Mouse (Mus musculus) heart, embryonic 11.5 days (tissue): ENCODE results near the gene Tpk1. TPM values are rescaled to one million over a fixed set of nuclear protein-coding genes. Genes with fewer than 3 reads are reported as not detected.
"Not testable (repeated sequence)": the region's sequence is repeated elsewhere in the genome, so short reads cannot be mapped to it uniquely, and the experiment has no call there.

Experiments
- ATAC-seq: fragments of 200-750 bp; cut with Nextera tagmentation; replicated peaks from 2 replicates; pipeline ENCODE4 v1.8.0; 2017; ENCODE audit warnings: moderate library complexity; ENCODE audit not compliant: insufficient number of reproducible peaks, low FRiP score, low TSS enrichment
- H3K27ac ChIP-seq: fragments of 300-500 bp; sonication (generic); 2 replicates; pipeline ENCODE4 v1.5.1; 2014; ENCODE audit warnings: mild to moderate bottlenecking, low read depth, low read length
- H3K27me3 ChIP-seq: fragments of 300-500 bp; sonication (generic); 2 replicates; pipeline ENCODE4 v1.6.1; 2014; ENCODE audit warnings: mild to moderate bottlenecking, low read length, mixed read lengths; ENCODE audit not compliant: control insufficient read depth, insufficient read depth
- H3K36me3 ChIP-seq: fragments of 300-500 bp; sonication (generic); 2 replicates; pipeline ENCODE4 v1.6.1; 2014; ENCODE audit warnings: mild to moderate bottlenecking, low read length, moderate library complexity, mixed read lengths; ENCODE audit not compliant: control insufficient read depth, insufficient read depth
- H3K4me1 ChIP-seq: fragments of 300-500 bp; sonication (generic); 2 replicates; pipeline ENCODE4 v1.6.1; 2014; ENCODE audit warnings: low read length; ENCODE audit not compliant: control insufficient read depth, insufficient read depth
- H3K4me2 ChIP-seq: fragments of 300-500 bp; sonication (generic); 2 replicates; pipeline ENCODE4 v1.6.1; 2014; ENCODE audit warnings: mild to moderate bottlenecking, moderate library complexity
- H3K4me3 ChIP-seq: fragments of 300-500 bp; sonication (generic); 2 replicates; pipeline ENCODE4 v1.5.1; 2014; ENCODE audit warnings: low read depth, low read length
- H3K9ac ChIP-seq: fragments of 300-500 bp; sonication (generic); 2 replicates; pipeline ENCODE4 v1.6.1; 2014; ENCODE audit warnings: mild to moderate bottlenecking, low read depth, low read length, moderate library complexity
- H3K9me3 ChIP-seq: fragments of 300-500 bp; sonication (generic); replicated peaks from 2 replicates; pipeline ENCODE4 v1.6.1; 2016; ENCODE audit warnings: low read length; ENCODE audit not compliant: control insufficient read depth
- WGBS: fragments of 180-500 bp; shearing (Covaris S2); extraction: QIAGEN DNeasy Blood & Tissue Kit; methylation state at CpG from one replicate; pipeline ENCODE4 v1.1.7; 2014; ENCODE audit not compliant: insufficient replicate concordance; 5-methylcytosine and 5-hydroxymethylcytosine counted together
- polyA plus RNA-seq: library from polyadenylated mRNA; unstranded; fragments of >200 nt; fragmentation: Nextera tagmentation; extraction: Ambion mirVana; gene quantifications from 2 replicates; pipeline ENCODE4 v1.2.1, GENCODE M21; 2014

Tpk1 gene
- polyA plus RNA-seq, 1 experiment from 2014 or later, result 7.1 TPM

- peaks cover 3% of the 10 kb centered on the region; the same call in 1 of the 2 replicates for H3K4me1 ChIP-seq
- no peak overlapping the region for H3K4me2 ChIP-seq
- ATAC-seq, result no peak
- no peaks in the 10 kb centered on the region for H3K36me3 ChIP-seq
- H3K9ac ChIP-seq, result no peak overlapping the region
- H3K9me3 ChIP-seq, result no peaks in the 10 kb centered on the region
- WGBS, result 38% methylated on average over 2 of the region's 2 CpGs
- no peak overlapping the region for H3K4me3 ChIP-seq
- no peak overlapping the region for H3K27ac ChIP-seq
- no peaks in the 10 kb centered on the region for H3K27me3 ChIP-seq
Observed at GRCm38 (mm10) chr6:43525028-43525427, 141.1 kb downstream of the Tpk1 start.

- WGBS, result 56% methylated on average over 1 of the region's 1 CpGs
- Histone ChIP-seq H3K36me3 (no peaks in the 10 kb centered on the region), H3K4me3 (no peak overlapping the region), H3K27ac (no peak overlapping the region), H3K9me3 (no peaks in the 10 kb centered on the region), H3K4me1 (peaks cover 3% of the 10 kb centered on the region; the same call in 1 of the 2 replicates), H3K27me3 (no peaks in the 10 kb centered on the region), H3K9ac (no peak overlapping the region), H3K4me2 (no peak overlapping the region)
- no peak for ATAC-seq
Observed at GRCm38 (mm10) chr6:43522046-43522445, 144.0 kb downstream of the Tpk1 start.

- Histone ChIP-seq H3K27ac (no peak overlapping the region), H3K4me3 (no peak overlapping the region), H3K9ac (no peak overlapping the region), H3K36me3 (no peaks in the 10 kb centered on the region), H3K4me1 (peaks cover 1% of the 10 kb centered on the region; the same call in 1 of the 2 replicates), H3K4me2 (no peak overlapping the region), H3K9me3 (no peaks in the 10 kb centered on the region), H3K27me3 (no peaks in the 10 kb centered on the region)
- WGBS, result 45% methylated on average over 2 of the region's 2 CpGs
- no peak for ATAC-seq
Observed at GRCm38 (mm10) chr6:43520218-43520617, 145.9 kb downstream of the Tpk1 start.

DNA sequence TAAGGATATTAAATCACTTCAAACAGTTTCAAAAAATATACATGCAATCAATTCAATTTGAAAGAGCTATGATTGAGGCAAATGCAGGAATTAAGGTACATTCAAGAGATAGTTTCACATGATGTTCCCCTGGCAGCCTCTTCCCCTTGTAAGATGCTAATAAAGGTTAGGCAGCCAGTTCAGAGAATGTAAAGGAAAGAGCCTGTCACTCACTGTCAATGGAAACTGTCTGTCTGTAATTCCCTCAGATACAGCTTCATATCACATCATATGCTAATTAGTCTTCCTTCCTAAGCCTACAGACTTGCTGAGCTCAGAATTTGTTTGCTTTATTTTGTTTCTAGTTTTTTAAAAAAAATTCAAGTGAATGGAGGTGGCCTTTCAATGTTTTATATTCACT is 147.7 kb downstream of the Tpk1 start:
- no peak overlapping the region for H3K4me3 ChIP-seq
- no peaks in the 10 kb centered on the region for H3K36me3 ChIP-seq
- H3K9ac ChIP-seq, result no peak overlapping the region
- no peaks in the 10 kb centered on the region for H3K9me3 ChIP-seq
- H3K4me2 ChIP-seq, result no peak overlapping the region
- H3K27ac ChIP-seq, result no peak overlapping the region
- no peaks in the 10 kb centered on the region for H3K4me1 ChIP-seq
- no peak for ATAC-seq
- H3K27me3 ChIP-seq, result no peaks in the 10 kb centered on the region

DNA sequence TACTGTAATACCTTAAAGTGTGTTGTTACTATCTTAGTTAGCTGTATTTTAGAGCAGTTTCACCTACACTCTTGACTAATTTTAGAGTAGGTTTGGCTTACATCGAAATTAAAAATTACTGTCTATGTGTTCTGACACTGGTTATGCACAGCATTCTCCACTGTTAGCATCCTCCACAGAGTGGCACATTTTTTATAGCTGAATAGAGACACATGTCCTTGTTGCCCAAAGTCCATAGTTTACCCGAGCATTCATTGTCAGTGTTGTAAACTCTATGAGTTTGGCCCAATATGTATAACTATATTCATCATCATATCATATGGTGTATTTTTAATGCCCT is 148.8 kb downstream of the Tpk1 start:
- ATAC-seq, result no peak
- Histone ChIP-seq H3K4me3 (no peak overlapping the region), H3K27ac (no peak overlapping the region), H3K4me2 (no peak overlapping the region), H3K9me3 (no peaks in the 10 kb centered on the region), H3K36me3 (no peaks in the 10 kb centered on the region), H3K9ac (no peak overlapping the region), H3K4me1 (no peaks in the 10 kb centered on the region), H3K27me3 (no peaks in the 10 kb centered on the region)
- WGBS, result 72% methylated on average over 2 of the region's 2 CpGs

DNA sequence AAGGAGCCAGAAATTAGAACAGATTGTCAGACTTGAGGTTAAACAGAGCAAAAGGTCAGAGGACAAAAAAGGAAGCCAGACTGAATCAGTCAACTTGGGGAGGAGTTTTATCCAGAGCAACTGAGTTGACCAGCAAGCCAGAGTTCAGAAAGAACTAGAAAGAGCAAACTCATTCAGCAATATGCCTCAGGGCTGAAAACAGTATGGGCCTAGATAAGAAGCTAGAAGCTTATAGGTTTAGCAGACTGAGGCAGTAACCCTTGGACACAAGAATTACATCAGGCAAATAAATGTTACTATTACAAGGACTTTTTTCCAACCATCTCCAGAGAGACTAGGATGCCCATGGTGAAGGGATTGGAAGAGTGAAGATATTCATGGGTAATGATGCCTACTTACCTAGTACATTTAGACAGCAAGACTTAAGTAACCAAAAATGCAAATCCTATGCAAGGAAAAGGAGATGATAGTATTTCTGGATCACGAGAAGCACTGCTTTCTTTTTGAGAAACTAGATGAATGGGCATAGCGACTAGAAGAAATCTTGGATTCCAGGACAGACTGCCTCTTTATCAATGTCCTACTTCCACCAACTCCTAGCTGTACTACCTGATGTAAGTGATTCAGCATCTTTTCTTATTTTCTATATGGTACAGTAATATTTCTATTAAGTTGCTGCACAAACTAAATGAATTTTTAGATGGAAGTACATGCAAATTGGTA is 149.3 kb downstream of the Tpk1 start:
- 88% methylated on average over 2 of the region's 2 CpGs for WGBS
- Histone ChIP-seq H3K4me2 (no peak overlapping the region), H3K36me3 (no peaks in the 10 kb centered on the region), H3K9me3 (no peaks in the 10 kb centered on the region), H3K27ac (no peak overlapping the region), H3K27me3 (no peaks in the 10 kb centered on the region), H3K4me3 (no peak overlapping the region), H3K4me1 (no peaks in the 10 kb centered on the region), H3K9ac (no peak overlapping the region)
- ATAC-seq, result no peak

DNA sequence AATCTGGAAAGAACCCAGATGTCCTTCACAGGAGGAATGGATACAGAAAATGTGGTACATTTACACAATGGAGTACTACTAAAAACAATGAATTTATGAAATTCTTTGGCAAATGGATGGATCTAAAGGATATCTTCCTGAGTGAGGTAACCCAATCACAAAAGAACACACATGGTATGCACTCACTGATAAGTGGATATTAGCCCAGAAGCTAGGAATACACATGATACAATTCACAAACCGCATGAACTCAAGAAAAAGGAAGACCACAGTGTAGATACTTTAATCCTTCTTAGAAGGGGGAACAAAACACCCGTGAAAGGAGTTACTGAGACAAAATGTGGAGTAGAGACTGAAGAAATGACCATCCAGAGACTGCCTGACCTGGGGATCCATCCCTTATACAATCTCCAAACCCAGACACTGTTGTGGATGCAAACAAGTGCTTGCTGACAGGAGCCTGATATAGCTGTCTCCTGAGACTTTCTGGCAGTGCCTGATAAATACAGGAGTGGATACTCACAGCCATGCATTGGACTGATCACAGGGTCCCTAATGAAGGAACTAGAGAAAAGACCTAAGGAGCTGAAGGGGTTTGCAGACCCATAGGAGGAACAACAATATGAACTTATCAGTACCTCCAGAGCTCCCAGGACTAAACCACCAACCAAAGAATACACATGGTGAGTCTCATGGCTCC is 159.2 kb downstream of the Tpk1 start:
- not testable (repeated sequence) for H3K27ac ChIP-seq, H3K27me3 ChIP-seq, H3K4me2 ChIP-seq, H3K36me3 ChIP-seq, ATAC-seq, H3K4me3 ChIP-seq, H3K4me1 ChIP-seq, H3K9ac ChIP-seq, H3K9me3 ChIP-seq
- 59% methylated on average over 2 of the region's 2 CpGs for WGBS

- H3K4me1 ChIP-seq, result no peaks in the 10 kb centered on the region
- ATAC-seq, result no peak
- H3K9me3 ChIP-seq, result no peaks in the 10 kb centered on the region
- no peaks in the 10 kb centered on the region for H3K27me3 ChIP-seq
- 84% methylated on average over 5 of the region's 5 CpGs for WGBS
- no peaks in the 10 kb centered on the region for H3K36me3 ChIP-seq
- no peak overlapping the region for H3K9ac ChIP-seq
- no peak overlapping the region for H3K4me2 ChIP-seq
- no peak overlapping the region for H3K27ac ChIP-seq
- H3K4me3 ChIP-seq, result no peak overlapping the region
Observed at GRCm38 (mm10) chr6:43504609-43505230, 161.4 kb downstream of the Tpk1 start.
